8 mouse cellular contexts compared by ENCODE assay signal in genomic region chr4:133885991-133886501, GRCm38 (mm10). TPM values are rescaled to one million over a fixed set of nuclear protein-coding genes. Genes with fewer than 3 reads are reported as not detected.
DNase-seq lines count a peak whose midpoint lies in the region; ATAC-seq and TF ChIP-seq lines count a peak whose summit lies in the region.

No protein-coding gene starts in this region.

- no peak overlapping the region; the same call in 1 of the 2 replicates for H3K9ac ChIP-seq in heart, embryonic 16.5 days (ENCODE audit: low read length)
- H3K9ac ChIP-seq in limb, embryonic 15.5 days, result peak overlapping the region; percentile 33

- no peak for ATAC-seq in heart, embryonic 16.5 days (replicated peaks; ENCODE audit: extremely low read depth, insufficient read depth, low FRiP score)
- peak; percentile 40; the same call in 1 of the 2 replicates for ATAC-seq in limb, embryonic 15.5 days (ENCODE audit: insufficient number of reproducible peaks, low FRiP score, low TSS enrichment, low read depth)

- TF ChIP-seq POLR2A in small intestine, adult 2 months (IDR thresholded peaks at IDR 0.05; ENCODE audit: low read depth, low read length), result peak; percentile 53

- TF ChIP-seq CTCF in small intestine, adult 2 months (IDR thresholded peaks at IDR 0.05; ENCODE audit: extremely low read depth, insufficient read length, insufficient replicate concordance, low read depth, low read length), result no peak

- peak; percentile 32 for DNase-seq in embryo, embryonic 10 days (ENCODE audit: low spot score)
- no peak for DNase-seq in embryo, embryonic 9.5 days (ENCODE audit: extremely low spot score)
- DNase-seq in ZHBTc4 (ENCODE audit: low read depth, low spot score), result peak; percentile 58
- no peak for DNase-seq in right cerebral cortex, adult 2 months (ENCODE audit: low spot score in 2 of 2)
- DNase-seq in thymus, adult 18-20 months, result no peak

- WGBS in heart, embryonic 16.5 days, result 37% methylated on average over 10 of the region's 10 CpGs
- 9% methylated on average over 10 of the region's 10 CpGs for WGBS in limb, embryonic 15.5 days
- WGBS in small intestine, adult 2 months, result 17% methylated on average over 10 of the region's 10 CpGs

- H3K27ac ChIP-seq in heart, embryonic 16.5 days (ENCODE audit: low read length), result 0 out of 2 replicates have a peak overlapping the region, but pooled peaks have one; percentile 24
- peak overlapping the region; percentile 83 for H3K27ac ChIP-seq in limb, embryonic 15.5 days
- peak overlapping the region; percentile 98 for H3K27ac ChIP-seq in small intestine, adult 2 months (ENCODE audit: insufficient read depth, low read depth, low read length)

- H3K36me3 ChIP-seq in heart, embryonic 16.5 days (ENCODE audit: control insufficient read depth, insufficient read depth), result no peaks in the 10 kb centered on the region
- H3K36me3 ChIP-seq in limb, embryonic 15.5 days, result 0 out of 2 replicates have a peak, but pooled peaks cover 3% of the 10 kb centered on the region
- H3K36me3 ChIP-seq in small intestine, adult 2 months (ENCODE audit: control insufficient read depth, insufficient read depth, low read length), result peaks cover 5% of the 10 kb centered on the region; the same call in 1 of the 2 replicates

- H3K27me3 ChIP-seq in heart, embryonic 16.5 days (ENCODE audit: control insufficient read depth, insufficient read depth, low read length), result no peaks in the 10 kb centered on the region
- H3K27me3 ChIP-seq in limb, embryonic 15.5 days, result no peaks in the 10 kb centered on the region
- H3K27me3 ChIP-seq in small intestine, adult 2 months (ENCODE audit: control insufficient read depth, insufficient read depth, low read length), result no peaks in the 10 kb centered on the region

- H3K4me2 ChIP-seq in heart, embryonic 16.5 days (ENCODE audit: low read depth, low read length), result peak overlapping the region; percentile 96
- H3K4me2 ChIP-seq in limb, embryonic 15.5 days, result peak overlapping the region; percentile 96

- H3K4me3 ChIP-seq in heart, embryonic 16.5 days (ENCODE audit: low read length), result peak overlapping the region; percentile 89; the same call in 1 of the 2 replicates
- H3K4me3 ChIP-seq in limb, embryonic 15.5 days, result peak overlapping the region; percentile 87
- peak overlapping the region; percentile 96 for H3K4me3 ChIP-seq in small intestine, adult 2 months (ENCODE audit: low read depth, low read length)

- H3K4me1 ChIP-seq in heart, embryonic 16.5 days (ENCODE audit: control insufficient read depth, insufficient read depth, low read length), result peaks cover 6% of the 10 kb centered on the region
- peaks cover 35% of the 10 kb centered on the region for H3K4me1 ChIP-seq in limb, embryonic 15.5 days
- H3K4me1 ChIP-seq in small intestine, adult 2 months (ENCODE audit: control insufficient read depth, insufficient read depth, insufficient read length, low read length), result peaks cover 33% of the 10 kb centered on the region

- no peaks in the 10 kb centered on the region for H3K9me3 ChIP-seq in heart, embryonic 16.5 days (replicated peaks; ENCODE audit: control insufficient read depth, low read length)
- no peaks in the 10 kb centered on the region for H3K9me3 ChIP-seq in limb, embryonic 15.5 days

RNA-seq across cellular contexts. Expression of gene Rps6ka1, which starts 1.6 kb away (rescaled TPM):
- 18.7 and 19.7 TPM in 2 replicates for polyA plus RNA-seq in heart, embryonic 16.5 days (2015; fragmentation: Nextera tagmentation; extraction: Ambion mirVana)
- 31.5 and 35.6 TPM in 2 replicates for polyA plus RNA-seq in limb, embryonic 15.5 days (2015; fragmentation: Nextera tagmentation; extraction: Ambion mirVana)
- 91.5 and 220 TPM in 2 replicates for polyA plus RNA-seq in small intestine, adult 2 months (2012; rRNA removed)

Comparison
In these comparisons a context has a peak if more than half of its experiments do, and no peak if none do; other contexts are left out.
1. DNase-seq: peak in embryo, embryonic 10 days (single experiment) and ZHBTc4 (single experiment); none in embryo, embryonic 9.5 days (single experiment), right cerebral cortex, adult 2 months (0 of 2) and thymus, adult 18-20 months (0 of 2).
2. H3K27ac ChIP-seq: peak in every context shown above with its lines; median percentile 98 in small intestine, adult 2 months; 83 in limb, embryonic 15.5 days; 24 in heart, embryonic 16.5 days.
3. Peak in every context shown above with its lines, with median percentiles within 50 percentile points of each other: H3K4me3 ChIP-seq.